Mouse (Mus musculus): ENCODE data around the gene Psph.

The Psph gene

GRCm38 (mm10) chr5:129740976-129741375 lies 46.3 kb downstream of the Psph start:
- no peak for DNase-seq (ENCODE audit: low spot score in 2 of 2)

DNA sequence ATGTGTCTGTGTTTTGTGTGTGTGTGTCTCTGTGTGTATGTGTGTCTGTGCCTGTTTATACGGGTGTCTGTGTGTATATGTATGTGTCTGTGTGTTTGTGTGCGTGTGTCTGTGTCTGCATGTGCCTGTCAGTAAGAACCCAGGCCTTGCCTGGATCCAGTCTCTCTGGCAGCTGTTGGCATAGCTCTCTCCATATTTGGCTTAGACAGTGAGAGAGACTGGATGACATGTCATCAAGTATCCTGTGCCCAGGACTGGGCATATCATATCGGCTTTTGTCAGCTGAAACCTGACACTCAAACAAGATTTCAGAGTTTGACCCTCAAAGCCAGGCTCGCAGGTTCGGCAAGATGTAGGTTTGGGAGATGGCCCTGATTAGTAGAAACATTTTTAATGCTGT lies 56.2 kb downstream of the Psph start:
- DNase-seq (ENCODE audit: low spot score in 2 of 2): no peak

DNA sequence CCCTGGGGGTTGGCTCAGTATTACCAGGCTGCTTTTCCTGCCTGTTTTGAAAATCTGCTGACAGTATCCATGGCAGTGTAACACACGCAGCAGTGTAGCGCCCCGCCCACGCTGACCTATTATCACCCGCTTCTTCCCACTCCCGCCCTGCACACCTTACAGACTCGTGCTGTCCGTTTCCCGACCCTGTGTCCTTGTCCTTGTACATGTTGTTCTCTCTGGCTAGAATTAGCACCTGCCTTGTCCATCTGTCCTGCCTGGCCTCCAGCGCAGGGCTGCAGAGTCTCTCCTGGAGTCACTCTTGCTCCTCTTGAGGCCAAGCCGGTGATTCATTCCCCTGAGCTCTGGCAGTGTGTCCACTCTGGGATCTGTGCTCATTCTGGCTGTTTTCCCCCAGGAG lies 56.9 kb downstream of the Psph start:
- no peak for DNase-seq (ENCODE audit: low spot score in 2 of 2)

GRCm38 (mm10) chr5:129729286-129729685 lies 58.0 kb downstream of the Psph start:
- peak in 1 of 2 experiments; percentile 18 for DNase-seq (ENCODE audit: low spot score in 2 of 2)

- no peak for DNase-seq (ENCODE audit: low spot score in 2 of 2)
Measured at GRCm38 (mm10) chr5:129726784-129727183, 60.5 kb downstream of the Psph start.

GRCm38 (mm10) chr5:129725774-129726392 lies 61.4 kb downstream of the Psph start:
- DNase-seq (ENCODE audit: low spot score in 2 of 2): no peak

DNA sequence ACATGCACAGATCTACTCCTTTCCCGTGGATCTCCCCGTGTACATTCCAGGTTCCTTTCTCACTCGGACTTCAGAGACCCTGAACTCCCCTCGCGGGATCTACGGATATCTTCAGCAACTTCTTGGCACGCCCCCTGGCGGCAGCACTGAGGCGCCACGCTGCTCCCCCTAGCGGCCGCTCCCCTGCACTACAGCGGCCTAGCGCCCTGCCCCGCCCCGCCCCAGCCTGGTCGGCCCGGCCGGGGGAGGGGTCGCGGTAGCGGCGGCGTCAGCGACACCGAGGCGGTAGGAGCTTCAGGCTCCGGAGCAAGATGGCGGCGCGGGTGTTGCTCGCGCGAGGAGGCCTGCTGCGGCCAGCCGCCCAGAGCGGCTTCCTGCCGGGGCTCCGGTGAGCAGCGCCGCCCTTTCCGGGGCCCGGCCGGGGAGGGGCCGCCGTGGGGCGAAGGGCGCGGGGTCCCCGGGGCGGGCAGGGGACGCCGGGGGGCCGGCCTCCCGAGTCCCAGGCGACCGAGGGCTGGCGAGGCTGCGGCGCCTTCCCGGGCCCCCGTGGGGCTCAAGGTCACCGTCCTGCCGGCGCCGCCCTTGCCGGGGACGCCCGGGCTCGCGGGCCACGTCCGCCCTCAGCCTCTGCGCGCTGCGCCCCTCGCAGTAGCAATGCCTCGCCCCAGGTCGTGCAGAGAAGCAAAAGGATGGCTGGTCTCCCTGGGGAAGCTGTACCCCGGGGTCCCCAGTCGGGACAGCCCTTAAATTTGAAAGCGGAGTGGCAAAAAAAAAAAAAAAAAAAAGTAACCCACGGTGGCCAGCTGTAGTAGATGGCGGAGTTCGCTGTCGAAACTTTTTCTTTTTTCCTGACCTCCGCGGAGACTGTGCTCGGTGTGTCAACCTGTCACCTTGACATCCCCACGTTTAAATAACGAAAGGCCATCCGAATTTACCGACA lies 62.1 kb downstream of the Psph start, which contains the start of gene Nipsnap2:
Nipsnap2 (plus strand) TSS at position 230 of the 940 bp plus-strand sequence.
- DNase-seq (ENCODE audit: low spot score in 2 of 2): peak; percentile 89 to 98

DNA sequence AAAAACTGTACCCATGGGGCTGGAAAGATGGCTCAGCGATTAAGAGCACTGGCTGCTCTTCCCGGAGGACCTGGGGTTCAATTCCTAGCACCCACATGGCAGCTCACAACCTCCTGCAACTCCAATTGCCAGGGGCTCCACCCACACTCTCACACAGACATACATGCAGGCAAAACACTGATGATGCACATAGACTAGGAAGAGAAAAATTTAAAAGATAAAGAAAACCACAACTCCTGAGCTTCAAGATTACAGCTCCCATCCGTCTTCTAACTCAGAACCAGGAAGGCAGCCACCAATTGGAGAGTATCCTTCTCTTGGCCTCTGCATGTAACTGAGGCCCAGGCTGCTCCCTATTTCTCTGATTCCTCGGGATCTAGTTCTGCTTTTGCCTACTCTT lies 63.0 kb downstream of the Psph start:
- no peak for DNase-seq (ENCODE audit: low spot score in 2 of 2)

DNA sequence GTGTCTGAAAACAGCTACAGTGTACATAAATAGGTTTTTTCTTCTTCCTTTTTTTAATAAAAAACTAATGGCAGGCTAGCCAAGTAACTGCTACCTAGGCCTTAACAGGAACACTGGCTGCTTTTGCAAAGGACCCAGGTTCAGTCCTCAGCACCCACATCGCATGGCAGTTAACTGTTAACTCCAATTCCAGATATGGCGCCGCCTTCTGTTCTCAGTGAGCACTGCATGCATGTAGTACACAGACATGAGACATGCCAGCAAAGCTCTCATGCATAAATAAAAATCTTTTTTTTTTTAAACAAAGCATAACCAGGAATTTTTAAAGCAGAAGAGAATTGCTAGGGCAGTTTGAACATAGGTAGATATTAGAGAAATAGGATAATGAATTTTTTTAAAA lies 67.1 kb downstream of the Psph start:
- DNase-seq (ENCODE audit: low spot score in 2 of 2): no peak

- no peak for DNase-seq (ENCODE audit: low spot score in 2 of 2)
Measured at GRCm38 (mm10) chr5:129717016-129717415, 70.2 kb downstream of the Psph start.

Data from spleen, postnatal 4 days (tissue).